Mouse (Mus musculus): Measurements from ENCODE around the gene Rangrf.
"Not testable (repeated sequence)": the region's sequence is repeated elsewhere in the genome, so short reads cannot be mapped to it uniquely, and the experiment has no call there.

The Rangrf gene

DNA sequence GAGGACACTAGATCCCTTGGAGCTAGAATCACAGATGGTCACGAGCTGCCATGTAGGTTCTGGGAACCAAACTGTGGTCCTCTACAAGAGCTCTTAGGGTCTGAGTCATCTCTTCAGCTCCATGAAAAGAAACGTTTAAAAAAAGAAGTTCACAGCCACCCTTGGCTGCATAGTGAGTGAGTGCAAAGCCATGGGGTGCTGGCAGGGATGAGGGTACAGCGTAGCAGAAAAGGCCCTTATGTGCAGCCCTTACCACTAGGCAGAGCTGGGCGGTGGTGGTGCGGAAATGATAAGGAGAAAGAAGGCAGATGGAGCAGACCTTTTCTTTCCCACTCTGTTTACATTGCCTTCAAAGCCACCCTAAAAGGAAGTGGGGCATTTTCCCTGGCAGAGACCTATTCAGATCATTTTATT lies 4.3 kb upstream of the Rangrf start:
- no peak for DNase-seq (ENCODE audit: low spot score)

- no peak for DNase-seq (ENCODE audit: low spot score)
Observed at GRCm38 (mm10) chr11:68975601-68976000, 616 bp upstream of the Rangrf start.

- DNase-seq (ENCODE audit: low spot score), result no peak
Observed at GRCm38 (mm10) chr11:68974059-68974450, 930 bp downstream of the Rangrf start.

- DNase-seq (ENCODE audit: low spot score), result peak; percentile 43
Observed at GRCm38 (mm10) chr11:68973250-68974058, 1.5 kb downstream of the Rangrf start.

GRCm38 (mm10) chr11:68970232-68970631 lies 4.8 kb downstream of the Rangrf start:
- no peak for DNase-seq (ENCODE audit: low spot score)

DNA sequence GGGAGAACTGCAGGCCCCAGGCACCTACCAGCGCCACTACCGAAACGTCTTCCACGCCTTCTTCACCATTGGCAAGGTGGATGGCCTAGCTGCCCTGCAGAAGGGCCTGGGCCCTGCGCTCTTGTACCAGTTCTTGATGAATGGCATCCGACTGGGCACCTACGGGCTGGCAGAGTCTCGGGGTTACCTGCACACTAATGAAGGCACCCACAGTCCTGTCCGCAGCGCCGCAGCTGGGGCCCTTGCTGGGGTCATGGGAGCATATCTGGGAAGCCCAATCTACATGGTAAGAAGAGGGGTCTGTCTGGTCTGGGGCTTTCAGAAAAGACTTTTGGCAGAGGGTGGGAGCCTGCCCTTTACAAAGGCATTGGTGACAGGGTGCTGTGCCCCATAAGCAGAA lies 6.2 kb downstream of the Rangrf start:
- DNase-seq (ENCODE audit: low spot score), result no peak

DNA sequence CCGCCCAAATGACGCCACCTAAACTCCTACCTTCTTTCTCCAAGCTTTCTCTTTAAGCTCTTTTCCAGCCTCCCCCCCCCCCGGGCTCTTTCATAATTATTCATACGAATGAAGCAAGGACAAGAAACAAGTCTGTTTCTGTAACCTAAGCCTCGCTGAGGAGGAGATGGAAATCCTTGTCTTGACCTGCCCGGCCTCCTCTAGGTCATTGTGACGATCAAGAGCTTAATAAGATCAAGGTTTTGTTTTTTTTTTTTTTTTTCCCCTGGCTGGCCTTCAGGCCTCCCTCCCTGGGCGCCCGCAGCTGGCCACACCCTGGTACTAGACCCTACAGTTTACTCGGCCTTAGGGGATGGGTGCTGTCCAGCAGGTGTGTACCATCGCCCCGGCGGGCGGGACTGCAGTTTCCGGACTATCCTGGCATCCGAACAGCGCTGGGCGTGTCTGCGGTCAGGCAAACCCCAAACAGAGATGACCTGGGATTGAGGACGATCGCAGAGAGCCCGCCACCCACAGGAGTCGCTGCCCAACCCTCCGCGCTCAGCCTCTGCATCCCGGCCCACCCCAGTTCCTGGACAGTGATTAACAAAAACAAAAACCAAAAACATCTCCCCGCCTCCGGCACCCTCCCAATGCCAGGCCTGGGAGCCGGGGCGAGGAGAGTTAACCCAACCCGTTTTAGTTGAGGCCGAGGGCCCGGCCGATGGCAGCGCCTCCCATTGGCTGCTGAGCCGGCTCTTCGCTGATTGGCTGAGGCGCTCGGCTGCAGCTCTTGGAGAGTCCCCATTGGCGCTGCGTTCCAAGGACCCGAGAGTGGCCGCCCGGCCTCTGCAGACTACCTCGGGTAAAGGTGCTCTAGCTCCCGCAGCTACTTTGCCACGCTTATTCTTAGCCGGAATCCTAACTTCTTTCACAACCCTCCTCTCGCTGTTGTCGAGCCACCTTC lies 7.4 kb downstream of the Rangrf start, which contains the start of gene Slc25a35:
Slc25a35 (plus strand) TSS at position 795 of the 946 bp plus-strand sequence.
- peak; percentile 63 for DNase-seq (ENCODE audit: low spot score)

- no peak for DNase-seq (ENCODE audit: low spot score)
Observed at GRCm38 (mm10) chr11:68966554-68966953, 8.4 kb downstream of the Rangrf start.

GRCm38 (mm10) chr11:68965845-68966244 lies 9.1 kb downstream of the Rangrf start:
- no peak for DNase-seq (ENCODE audit: low spot score)

DNA sequence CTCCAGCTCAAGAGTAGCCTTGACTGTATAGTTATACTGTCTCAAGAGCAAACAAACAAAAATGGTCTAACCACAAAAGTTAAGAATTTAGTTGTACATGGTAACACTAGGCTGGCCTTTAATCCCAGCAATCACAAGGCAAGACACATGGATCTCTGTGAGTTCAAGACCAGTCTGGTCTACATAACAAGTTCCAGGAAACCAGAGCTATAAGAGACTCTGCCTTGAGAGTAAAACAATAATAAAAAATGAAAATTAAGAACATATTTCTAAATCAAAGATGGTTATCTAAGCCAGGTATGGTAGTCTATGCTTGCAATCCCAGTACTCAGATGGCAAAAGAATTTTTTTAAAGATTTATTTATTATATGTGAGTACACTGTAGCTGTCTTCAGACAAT lies 9.9 kb downstream of the Rangrf start:
- DNase-seq (ENCODE audit: low spot score), result no peak

DNA sequence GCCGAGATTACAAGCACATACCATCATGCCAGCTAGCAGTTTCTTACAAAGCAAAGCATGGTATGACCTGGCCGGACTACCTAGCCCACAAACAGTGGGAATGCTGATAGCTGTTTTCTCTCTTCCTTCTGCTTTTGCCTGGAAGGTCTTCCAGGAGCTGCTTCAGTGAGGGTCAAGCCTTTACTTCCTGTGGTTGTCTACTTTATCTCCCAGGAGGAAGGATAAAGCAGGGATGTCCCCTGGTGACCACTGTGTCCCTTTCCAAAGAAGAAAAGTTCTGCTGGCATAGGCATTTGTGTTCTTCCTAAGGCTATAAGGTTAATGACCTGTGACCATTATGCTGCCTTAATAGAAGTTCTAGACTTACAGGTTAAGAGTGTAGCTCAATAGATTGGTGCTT lies 11.6 kb downstream of the Rangrf start:
- no peak for DNase-seq (ENCODE audit: low spot score)

DNA sequence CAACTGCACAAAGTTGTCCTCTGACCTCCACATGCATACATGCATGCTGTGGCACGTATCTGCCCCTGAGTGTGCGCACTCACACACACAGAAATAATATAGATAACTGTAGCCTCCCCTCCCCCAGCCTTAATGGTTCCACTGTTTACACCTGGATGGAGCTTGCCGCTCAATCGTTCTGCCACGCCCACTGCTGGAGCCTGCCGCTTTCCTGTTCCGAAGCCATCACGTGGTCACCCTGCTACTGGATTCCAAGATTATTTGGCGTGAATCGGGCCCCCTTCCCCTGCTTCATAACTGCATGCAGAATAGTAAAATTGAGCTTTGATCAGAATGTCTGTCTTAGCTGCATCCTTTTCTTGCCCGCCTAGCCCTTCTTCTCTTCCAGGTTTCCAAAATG lies 12.8 kb downstream of the Rangrf start:
- DNase-seq (ENCODE audit: low spot score), result not testable (repeated sequence)

GRCm38 (mm10) chr11:68961596-68961995 lies 13.4 kb downstream of the Rangrf start:
- DNase-seq (ENCODE audit: low spot score), result no peak

DNA sequence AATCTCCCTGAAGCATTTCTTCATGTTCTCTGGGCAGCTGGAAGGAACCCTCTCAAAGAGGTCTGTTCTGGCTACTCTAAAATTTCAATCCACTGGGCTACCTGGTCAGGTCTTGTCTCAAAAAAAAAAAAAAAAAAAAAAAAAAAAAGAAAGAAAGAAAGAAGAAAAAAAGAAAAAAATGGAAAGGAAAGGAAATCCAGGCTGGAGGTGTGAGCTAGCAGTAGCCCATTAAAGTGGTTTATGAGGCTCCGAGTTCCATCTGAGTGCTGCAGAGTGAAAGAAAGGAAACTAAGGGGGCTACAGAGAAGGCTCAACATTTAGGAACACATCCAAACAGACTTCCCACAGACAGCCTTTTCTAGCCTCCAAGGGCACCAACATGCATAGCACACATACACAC lies 17.0 kb downstream of the Rangrf start:
- DNase-seq (ENCODE audit: low spot score), result no peak

- no peak for DNase-seq (ENCODE audit: low spot score)
Observed at GRCm38 (mm10) chr11:68957308-68957707, 17.7 kb downstream of the Rangrf start, which contains the start of gene Arhgef15. Gene Arhgef15, minus strand, starts transcription at chr11:68957480.

DNA sequence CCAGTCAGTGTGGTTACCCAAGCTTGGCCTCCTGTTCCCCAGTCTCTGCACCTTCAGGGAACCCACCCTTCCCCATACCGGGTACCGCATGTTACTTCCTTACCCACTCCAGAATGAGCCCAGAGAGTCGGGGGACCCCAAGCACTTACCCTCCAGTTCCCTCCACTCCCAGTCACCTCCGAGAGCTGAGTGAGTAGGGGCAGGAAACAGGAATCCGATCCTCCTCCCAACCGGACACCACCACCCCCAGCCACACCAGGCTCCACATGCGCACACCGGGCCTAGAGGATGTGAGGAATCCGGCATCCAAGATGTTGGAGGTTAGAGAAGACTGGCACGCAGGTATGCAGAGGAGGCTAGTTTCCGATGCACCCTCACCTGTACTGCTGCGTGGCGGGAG lies 18.3 kb downstream of the Rangrf start:
- no peak for DNase-seq (ENCODE audit: low spot score)

- DNase-seq (ENCODE audit: low spot score), result no peak
Observed at GRCm38 (mm10) chr11:68956107-68956506, 18.9 kb downstream of the Rangrf start.

- no peak for DNase-seq (ENCODE audit: low spot score)
Observed at GRCm38 (mm10) chr11:68955473-68955872, 19.5 kb downstream of the Rangrf start.

GRCm38 (mm10) chr11:68954408-68954807 lies 20.6 kb downstream of the Rangrf start:
- DNase-seq (ENCODE audit: low spot score), result no peak

GRCm38 (mm10) chr11:68953903-68954302 lies 21.1 kb downstream of the Rangrf start:
- DNase-seq (ENCODE audit: low spot score), result no peak

DNA sequence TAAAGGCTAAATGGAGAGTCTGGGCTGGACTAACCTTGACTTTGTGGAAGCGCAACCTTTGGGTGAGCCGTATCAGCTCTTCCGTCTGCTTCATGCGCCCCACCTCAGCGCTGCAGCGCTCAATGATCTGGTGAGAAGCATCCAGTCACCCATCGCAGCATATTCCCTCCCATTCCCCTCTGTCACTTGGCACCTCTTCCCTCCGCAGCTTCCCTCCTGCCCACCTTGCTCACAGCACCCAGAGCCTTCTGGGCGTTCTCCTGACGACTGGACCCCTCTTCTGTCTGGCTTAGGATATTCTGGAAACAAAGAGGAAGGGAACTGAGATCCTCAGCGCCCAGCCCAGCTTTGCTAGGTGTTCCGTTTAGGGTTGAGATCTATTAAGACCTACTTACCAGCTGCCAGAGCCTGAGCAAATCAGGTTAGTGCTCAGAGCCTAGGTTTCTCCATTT lies 27.4 kb downstream of the Rangrf start:
- no peak for DNase-seq (ENCODE audit: low spot score)

DNA sequence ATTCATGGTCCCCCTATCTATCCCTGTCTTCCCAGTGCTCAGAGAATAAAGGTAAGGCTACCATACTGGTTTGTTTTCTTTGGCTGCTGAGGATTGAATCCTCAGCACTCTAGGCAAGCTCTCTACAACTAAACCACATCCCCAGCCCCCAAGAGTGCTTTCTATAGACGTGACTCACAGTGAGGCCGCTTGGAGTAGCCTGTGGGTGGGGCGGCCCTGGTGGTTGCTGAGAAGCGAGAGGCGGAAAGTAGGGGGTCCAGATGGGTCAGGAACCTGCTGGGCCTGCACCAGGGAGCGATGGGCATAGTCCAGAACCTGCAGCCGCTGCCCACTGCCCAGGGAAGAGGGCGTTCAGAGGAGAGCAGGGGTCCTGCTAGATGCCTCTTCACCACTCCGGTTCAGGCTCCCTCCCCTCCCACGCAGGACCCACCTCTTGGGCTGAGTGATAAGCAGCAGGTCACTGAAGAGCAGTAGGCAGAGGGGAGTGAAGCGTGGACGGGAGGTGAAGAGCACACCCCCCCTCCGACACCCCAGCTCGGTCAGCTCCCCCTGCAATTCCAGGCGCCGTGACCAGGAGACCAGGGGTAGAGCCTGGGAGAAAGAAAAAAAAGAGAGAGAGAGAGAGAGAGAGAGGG lies 28.1 kb downstream of the Rangrf start:
- DNase-seq (ENCODE audit: low spot score), result no peak
